Comparison of ENCODE assay signal across 8 mouse cellular contexts in the genomic region with DNA sequence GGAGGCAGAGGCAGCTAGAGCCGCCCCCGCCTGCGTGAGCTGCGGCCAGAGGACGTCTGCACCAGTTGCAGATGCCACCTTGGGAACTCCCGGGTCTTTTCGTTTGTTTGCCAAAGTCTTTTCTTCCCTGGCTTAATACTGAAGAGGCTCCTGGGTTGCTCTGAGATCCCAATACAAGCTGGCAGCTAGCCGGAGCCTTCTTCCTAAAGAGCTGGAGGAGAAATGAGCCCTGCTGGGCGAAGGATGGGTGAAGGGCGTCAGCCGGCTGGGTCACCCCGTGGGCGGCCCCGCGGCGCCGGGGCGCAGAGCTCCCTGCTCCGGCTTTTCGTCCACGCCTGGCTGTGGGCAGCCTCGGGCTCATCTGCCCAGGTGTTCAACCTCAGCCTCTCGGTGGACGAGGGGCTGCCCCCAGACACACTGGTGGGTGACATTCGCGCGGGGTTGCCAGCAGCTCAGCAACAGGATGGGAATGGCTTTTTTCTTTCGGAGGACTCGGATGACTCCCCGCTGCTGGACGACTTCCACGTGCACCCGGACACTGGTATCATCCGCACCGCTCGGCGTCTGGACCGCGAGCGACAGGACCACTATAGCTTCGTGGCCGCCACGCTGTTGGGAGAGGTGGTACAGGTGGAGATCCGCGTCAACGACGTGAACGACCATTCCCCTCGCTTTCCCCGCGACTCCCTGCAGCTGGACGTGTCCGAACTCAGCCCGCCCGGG. TPM values are rescaled to one million over a fixed set of nuclear protein-coding genes. Genes with fewer than 3 reads are reported as not detected.
DNase-seq lines count a peak whose midpoint lies in the region; ATAC-seq and TF ChIP-seq lines count a peak whose summit lies in the region.

A gene (plus strand): TSS at position 223 of the 723 bp plus-strand sequence.

- ATAC-seq in intestine, embryonic 14.5 days (replicated peaks; ENCODE audit: low FRiP score, low TSS enrichment, low read depth), result no peak
- ATAC-seq in neural tube, embryonic 12.5 days (ENCODE audit: low FRiP score, low read depth), result peak; percentile 42

- TF ChIP-seq CTCF in gastrocnemius, adult 2 months (IDR thresholded peaks at IDR 0.05), result no peak

- WGBS in forebrain, embryonic 10.5 days, result under 1% methylated on average over 55 of the region's 55 CpGs
- under 1% methylated on average over 55 of the region's 55 CpGs for WGBS in intestine, embryonic 14.5 days
- under 1% methylated on average over 55 of the region's 55 CpGs for WGBS in neural tube, embryonic 12.5 days

- peaks cover 86% of the 10 kb centered on the region for H3K27me3 ChIP-seq in forebrain, embryonic 10.5 days (ENCODE audit: poor library complexity, severe bottlenecking)
- peaks cover 61% of the 10 kb centered on the region for H3K27me3 ChIP-seq in intestine, embryonic 14.5 days (replicated peaks; ENCODE audit: control insufficient read depth, insufficient read depth, low read length)
- peaks cover 48% of the 10 kb centered on the region for H3K27me3 ChIP-seq in neural tube, embryonic 12.5 days (replicated peaks)

- peak; percentile 30 for DNase-seq in gastrocnemius, adult 2 months
- DNase-seq in gastrocnemius, adult 18-20 months (ENCODE audit: low spot score), result no peak
- DNase-seq in ES-CJ7 (ENCODE audit: low read depth, low spot score), result peak; percentile 2
- peak; percentile 41 for DNase-seq in forebrain, embryonic 10.5 days (ENCODE audit: extremely low spot score, low spot score)
- peak; percentile 71 for DNase-seq in intestine, embryonic 14.5 days (ENCODE audit: low spot score)
- DNase-seq in thymus, postnatal 25 days, result no peak
- no peak for DNase-seq in right cerebral cortex, adult 2 months (ENCODE audit: low spot score in 2 of 2)

- H3K4me1 ChIP-seq in forebrain, embryonic 10.5 days, result peaks cover 29% of the 10 kb centered on the region
- H3K4me1 ChIP-seq in intestine, embryonic 14.5 days (replicated peaks; ENCODE audit: control insufficient read depth, insufficient read depth, low read length), result peaks cover 15% of the 10 kb centered on the region
- peaks cover 33% of the 10 kb centered on the region for H3K4me1 ChIP-seq in neural tube, embryonic 12.5 days

- H3K36me3 ChIP-seq in forebrain, embryonic 10.5 days (replicated peaks), result no peaks in the 10 kb centered on the region
- H3K36me3 ChIP-seq in intestine, embryonic 14.5 days (ENCODE audit: control insufficient read depth, insufficient read depth, low read length), result no peaks in the 10 kb centered on the region
- no peaks in the 10 kb centered on the region for H3K36me3 ChIP-seq in neural tube, embryonic 12.5 days

- H3K9ac ChIP-seq in intestine, embryonic 14.5 days (ENCODE audit: low read length), result peak within 1 kb of the TSS; percentile 25; the same call in 1 of the 2 replicates
- H3K9ac ChIP-seq in neural tube, embryonic 12.5 days, result peak within 1 kb of the TSS; percentile 48

- H3K27ac ChIP-seq in gastrocnemius, adult 2 months, result peak within 1 kb of the TSS; percentile 53
- H3K27ac ChIP-seq in forebrain, embryonic 10.5 days, result peak within 1 kb of the TSS; percentile 44; the same call in 1 of the 2 replicates
- H3K27ac ChIP-seq in intestine, embryonic 14.5 days (ENCODE audit: low read depth), result no peak within 1 kb of the TSS
- no peak within 1 kb of the TSS for H3K27ac ChIP-seq in neural tube, embryonic 12.5 days

- peak within 1 kb of the TSS; percentile 68 for H3K4me3 ChIP-seq in gastrocnemius, adult 2 months
- H3K4me3 ChIP-seq in forebrain, embryonic 10.5 days, result peak within 1 kb of the TSS; percentile 66
- H3K4me3 ChIP-seq in intestine, embryonic 14.5 days (ENCODE audit: low read depth, low read length), result peak within 1 kb of the TSS; percentile 45
- peak within 1 kb of the TSS; percentile 55 for H3K4me3 ChIP-seq in neural tube, embryonic 12.5 days

- H3K4me2 ChIP-seq in intestine, embryonic 14.5 days (ENCODE audit: low read length), result peak within 1 kb of the TSS; percentile 98
- peak within 1 kb of the TSS; percentile 99 for H3K4me2 ChIP-seq in neural tube, embryonic 12.5 days (replicated peaks)

- H3K9me3 ChIP-seq in forebrain, embryonic 10.5 days, result no peaks in the 10 kb centered on the region
- no peaks in the 10 kb centered on the region for H3K9me3 ChIP-seq in intestine, embryonic 14.5 days (ENCODE audit: control insufficient read depth, low read length)
- H3K9me3 ChIP-seq in neural tube, embryonic 12.5 days, result no peaks in the 10 kb centered on the region

- intact Hi-C loops in gastrocnemius, adult 2 months (cut with DNase I), result no loop called here

RNA-seq across cellular contexts. Expression of the gene that starts here (rescaled TPM):
- total RNA-seq in gastrocnemius, adult 2 months (2021), result 1 to 10 TPM in 1 of 2 experiments, under 1 TPM in 1; 0.51 to 1.6 TPM
- total RNA-seq in gastrocnemius, adult 18-20 months (2021), result under 1 TPM; 0.37 to 0.66 TPM
- polyA plus RNA-seq in forebrain, embryonic 10.5 days (2016; fragmentation: Nextera tagmentation; extraction: Ambion mirVana), result not detected in 2 replicates
- 0.55 and 0.58 TPM in 2 replicates for polyA plus RNA-seq in intestine, embryonic 14.5 days (2014; fragmentation: Nextera tagmentation; extraction: Ambion mirVana)
- polyA plus RNA-seq in neural tube, embryonic 12.5 days (2016; fragmentation: Nextera tagmentation; extraction: Ambion mirVana), result 1.00 and 1.1 TPM in 2 replicates

Comparison
In these comparisons a context has a peak if more than half of its experiments do, and no peak if none do; other contexts are left out.
1. DNase-seq: peak in gastrocnemius, adult 2 months (single experiment) and ES-CJ7 (single experiment); none in gastrocnemius, adult 18-20 months (single experiment), thymus, postnatal 25 days (single experiment) and right cerebral cortex, adult 2 months (0 of 2).
2. Peak in DNase-seq, H3K4me3 ChIP-seq and H3K27ac ChIP-seq in forebrain, embryonic 10.5 days; RNA of the gene not detected or under 1 TPM.
3. Peak in DNase-seq, H3K4me3 ChIP-seq, H3K9ac ChIP-seq and H3K4me2 ChIP-seq in intestine, embryonic 14.5 days; RNA of the gene not detected or under 1 TPM.
4. Peak in every context shown above with its lines, with median percentiles within 50 percentile points of each other: H3K4me3 ChIP-seq.